Mouse (Mus musculus) gastrocnemius, adult 8-10 months (tissue): ENCODE measurements at regions not wholly inside any gene's neighbourhood (a gene's known extent, or its start where the extent isn't known, plus 50 kb on each side); places are given as distances from the start of the nearest gene placed in this dataset.
A peak's percentile ranks its signal among the peaks of the same experiment; 100 is the strongest.
"Not testable (repeated sequence)": the region's sequence is repeated elsewhere in the genome, so short reads cannot be mapped to it uniquely, and the experiment has no call there.

Experiments used
- DNase-seq, 2 experiments: peaks; one replicate each; pipeline ENCODE4 v3.0.0; 2022; ENCODE audit warnings: low spot score in 2 of 2

- peak in 1 of 2 experiments; percentile 3 for DNase-seq
These were observed 71.0 kb upstream of the Prl4a1 start for GRCm38 (mm10) chr13:27945062-27945461.

DNA sequence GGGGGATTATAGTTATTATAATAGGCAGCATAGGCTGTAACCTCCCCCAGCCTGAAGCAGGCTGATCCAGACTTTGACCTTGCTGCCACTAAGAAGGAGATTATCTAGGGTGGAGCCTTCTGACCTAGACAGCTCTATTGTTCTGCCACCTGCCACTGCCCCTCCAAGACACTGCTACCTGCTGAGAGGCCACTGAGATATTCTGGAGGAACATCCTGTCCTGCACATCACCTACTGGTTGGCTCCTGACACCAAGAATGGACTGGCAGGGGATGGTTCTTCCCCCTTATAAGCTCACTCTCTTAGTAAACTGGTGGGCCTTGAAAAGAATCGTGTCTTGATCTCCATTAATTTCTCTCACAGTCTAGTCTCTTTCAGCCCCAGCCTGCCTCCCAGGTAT lies 55.6 kb upstream of the Prl4a1 start:
- not testable (repeated sequence) for DNase-seq

- DNase-seq = not testable (repeated sequence)
These were observed 53.6 kb upstream of the Prl4a1 start for GRCm38 (mm10) chr13:27962381-27962780.

- DNase-seq = not testable (repeated sequence)
These were observed 50.0 kb upstream of the Prl4a1 start for GRCm38 (mm10) chr13:27966021-27966420.
